Mouse (Mus musculus): ENCODE results near the gene Zbtb43. TPM values are rescaled to one million over a fixed set of nuclear protein-coding genes. Genes with fewer than 3 reads are reported as not detected.

The Zbtb43 gene
- polyA plus RNA-seq, 1 experiment = 1.6 TPM

DNA sequence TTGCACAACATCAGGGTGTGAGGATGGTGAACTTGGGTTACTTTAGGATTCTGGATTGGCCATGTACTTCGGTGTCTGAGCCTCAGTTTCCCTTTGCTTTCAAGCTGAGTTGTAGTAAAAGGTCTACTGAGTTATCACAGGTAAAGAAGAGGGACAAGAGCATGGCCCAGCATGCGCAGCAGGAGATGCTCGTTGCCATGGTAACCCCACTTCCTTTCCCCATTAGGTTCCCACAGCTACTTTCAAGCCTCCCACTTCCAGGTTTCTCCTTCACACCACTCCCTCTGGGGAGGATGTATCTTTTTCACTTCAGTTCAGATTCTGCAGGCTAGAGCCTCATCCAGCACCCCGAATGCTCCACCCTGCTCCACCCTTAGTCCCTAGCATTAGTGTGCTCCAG lies 27.5 kb downstream of the Zbtb43 start:
- no peak for TF ChIP-seq GATA1 (IDR thresholded peaks at IDR 0.05; ENCODE audit: low read length)

DNA sequence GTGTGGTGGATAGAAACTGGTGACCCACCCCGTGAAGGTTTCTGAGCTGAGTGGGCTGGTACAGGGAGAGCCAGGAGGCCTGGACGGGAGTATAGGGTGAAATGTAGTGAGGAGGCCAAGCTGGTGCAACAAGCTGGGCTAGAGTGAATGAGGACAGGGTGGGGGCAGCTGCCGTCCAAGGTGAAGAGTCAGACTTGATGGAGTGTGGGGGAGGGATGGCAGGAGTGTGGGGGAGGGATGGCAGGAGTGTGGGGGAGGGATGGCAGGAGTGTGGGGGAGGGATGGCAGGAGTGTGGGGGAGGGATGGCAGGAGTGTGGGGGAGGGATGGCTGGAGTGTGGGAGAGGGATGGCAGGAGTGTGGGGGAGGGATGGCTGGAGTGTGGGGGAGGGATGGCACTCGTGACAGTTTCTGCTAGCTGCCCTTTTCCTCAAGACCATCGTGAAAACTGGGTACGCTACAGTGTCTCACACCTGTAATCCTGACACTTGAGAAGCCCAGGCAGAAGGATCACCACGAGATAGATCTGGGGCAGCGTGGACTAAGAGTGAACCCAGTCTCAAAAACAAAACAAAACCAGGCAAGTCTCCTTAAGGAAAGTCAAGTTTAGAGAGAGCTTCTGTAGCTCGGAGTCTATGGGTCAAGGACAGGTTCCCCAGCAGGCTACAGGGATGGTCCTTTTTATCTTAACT lies 28.2 kb downstream of the Zbtb43 start:
- no peak for TF ChIP-seq GATA1 (IDR thresholded peaks at IDR 0.05; ENCODE audit: low read length)

DNA sequence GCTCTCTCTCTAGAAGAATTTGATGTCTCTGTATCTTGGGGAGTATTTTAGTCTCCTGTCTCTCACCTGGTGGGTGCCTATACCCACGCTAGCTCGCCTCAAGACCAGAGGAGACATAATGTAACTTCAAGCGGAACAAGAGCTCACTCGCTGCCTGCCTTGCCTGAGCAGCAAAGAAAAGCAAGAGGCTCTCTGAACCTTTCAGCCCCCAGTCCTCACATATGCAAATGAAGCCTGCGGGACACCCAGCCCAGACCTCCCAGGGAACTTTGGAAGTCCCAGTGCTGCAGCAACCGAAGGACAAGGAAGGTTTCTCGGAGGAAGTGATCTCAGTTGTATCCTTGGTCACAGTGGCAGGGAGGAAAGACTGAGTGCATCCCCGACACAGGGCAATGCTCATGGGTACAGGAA lies 28.9 kb downstream of the Zbtb43 start:
- TF ChIP-seq GATA1 (IDR thresholded peaks at IDR 0.05; ENCODE audit: low read length) = no peak

DNA sequence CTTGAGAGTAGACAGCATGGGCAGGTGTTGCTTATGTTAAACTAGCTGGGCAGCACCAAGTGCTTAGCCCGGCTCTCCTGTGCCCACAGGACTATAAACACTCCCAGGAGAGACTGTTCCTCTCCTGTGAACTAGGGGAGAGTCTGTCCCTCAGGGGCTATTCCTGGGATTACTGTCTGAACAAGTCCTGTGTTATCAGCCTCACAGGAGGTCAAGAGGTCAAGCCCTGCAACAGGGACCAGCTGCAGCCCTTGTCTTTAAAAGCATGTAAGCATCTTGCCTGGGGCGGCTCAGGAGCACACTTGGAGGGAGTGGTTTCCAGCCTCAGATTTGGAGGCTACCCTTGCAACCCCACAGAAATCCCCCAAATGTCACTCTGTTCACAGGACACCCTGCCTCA lies 30.0 kb downstream of the Zbtb43 start:
- no peak for TF ChIP-seq GATA1 (IDR thresholded peaks at IDR 0.05; ENCODE audit: low read length)

DNA sequence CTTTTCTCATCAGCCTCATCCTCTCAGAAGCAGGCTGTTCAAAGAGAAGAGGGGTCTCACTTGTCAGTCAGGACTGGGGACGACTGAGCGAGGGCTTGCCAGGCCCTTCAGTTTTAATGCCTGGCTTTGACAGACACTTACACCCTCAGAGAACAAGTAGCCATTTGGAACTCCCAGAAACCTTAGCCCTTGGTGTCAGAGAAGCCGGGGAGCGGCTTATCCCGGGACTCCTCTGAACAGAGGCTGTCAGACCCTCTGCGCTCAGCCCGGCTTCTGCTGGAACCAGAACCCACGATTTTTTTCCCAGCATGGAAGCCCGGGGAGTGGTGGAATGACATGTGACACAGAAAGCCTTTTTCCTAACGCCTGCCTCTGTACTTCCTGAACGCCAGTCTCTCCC lies 31.2 kb downstream of the Zbtb43 start:
- no peak for TF ChIP-seq GATA1 (IDR thresholded peaks at IDR 0.05; ENCODE audit: low read length)

DNA sequence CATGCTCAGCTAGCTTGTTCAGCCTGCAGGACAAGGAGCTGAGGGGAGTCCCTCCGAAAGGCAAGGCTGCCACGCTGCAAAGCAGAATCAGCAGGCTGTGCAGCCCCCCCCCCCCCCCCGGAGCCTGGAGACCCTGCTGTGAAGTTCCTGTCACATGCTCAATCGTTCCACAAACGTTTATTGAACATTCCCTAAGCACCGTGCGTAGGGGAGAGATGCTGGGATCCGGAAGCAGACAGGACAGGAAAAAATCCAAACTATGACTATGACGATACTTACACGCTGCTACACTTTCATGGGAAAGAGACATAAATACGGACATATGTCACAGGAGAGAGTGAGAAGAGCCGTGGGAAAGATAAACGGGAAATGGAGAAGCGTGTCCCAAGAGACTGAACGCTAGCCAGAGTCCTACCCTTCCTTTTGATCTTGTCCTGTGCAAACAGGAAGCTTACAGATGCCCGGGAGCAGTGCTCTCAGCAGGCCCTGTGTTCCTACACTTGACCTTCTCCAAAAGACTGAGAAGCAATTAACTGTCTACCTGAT lies 32.3 kb downstream of the Zbtb43 start:
- no peak for TF ChIP-seq GATA1 (IDR thresholded peaks at IDR 0.05; ENCODE audit: low read length)

DNA sequence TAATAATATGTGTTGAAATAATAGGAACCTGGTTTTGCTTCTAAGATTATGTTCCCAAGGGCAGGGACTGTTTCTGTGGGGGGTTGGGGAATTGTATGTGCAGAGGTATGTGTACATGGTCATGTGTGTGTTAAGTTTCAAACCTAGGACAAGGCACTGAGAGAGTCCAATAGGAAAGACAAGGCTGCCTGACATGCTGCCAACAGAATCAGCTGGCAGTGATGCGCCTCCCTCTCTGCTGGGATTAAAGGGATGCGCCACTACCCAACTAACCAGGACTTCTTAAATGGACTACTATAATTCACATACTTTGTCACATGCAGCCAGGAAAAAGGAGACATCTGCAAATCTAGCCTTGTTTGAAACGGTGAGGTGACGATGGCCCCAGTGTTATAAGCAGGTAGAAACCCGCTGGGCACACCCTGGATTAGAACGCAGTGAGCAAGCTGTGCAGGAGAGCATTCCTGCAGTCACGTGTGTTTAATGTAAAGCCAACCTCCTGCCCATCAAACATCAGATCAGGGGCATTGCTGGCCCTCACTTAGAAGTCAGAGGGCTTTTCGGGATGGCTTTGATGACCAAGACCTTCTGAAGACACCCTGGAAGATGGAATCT lies 33.2 kb downstream of the Zbtb43 start:
- no peak for TF ChIP-seq GATA1 (IDR thresholded peaks at IDR 0.05; ENCODE audit: low read length)

DNA sequence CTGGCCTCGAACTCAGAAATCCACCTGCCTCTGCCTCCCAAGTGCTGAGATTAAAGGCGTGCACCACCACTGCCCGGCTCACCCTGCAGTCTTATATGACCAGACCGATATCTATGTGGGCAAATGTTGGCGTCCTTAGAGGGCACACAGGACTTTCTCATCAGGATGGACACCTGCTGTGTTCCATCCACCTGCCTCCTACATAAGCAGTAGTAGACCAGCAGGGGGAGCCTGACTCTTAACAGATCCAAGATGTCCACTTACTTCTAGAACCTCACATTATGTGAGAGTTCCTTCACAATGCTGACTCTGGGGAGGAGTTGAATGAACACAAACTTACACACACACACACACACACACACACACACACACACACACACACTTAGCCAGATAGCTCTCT lies 35.5 kb downstream of the Zbtb43 start:
- no peak for TF ChIP-seq GATA1 (IDR thresholded peaks at IDR 0.05; ENCODE audit: low read length)

DNA sequence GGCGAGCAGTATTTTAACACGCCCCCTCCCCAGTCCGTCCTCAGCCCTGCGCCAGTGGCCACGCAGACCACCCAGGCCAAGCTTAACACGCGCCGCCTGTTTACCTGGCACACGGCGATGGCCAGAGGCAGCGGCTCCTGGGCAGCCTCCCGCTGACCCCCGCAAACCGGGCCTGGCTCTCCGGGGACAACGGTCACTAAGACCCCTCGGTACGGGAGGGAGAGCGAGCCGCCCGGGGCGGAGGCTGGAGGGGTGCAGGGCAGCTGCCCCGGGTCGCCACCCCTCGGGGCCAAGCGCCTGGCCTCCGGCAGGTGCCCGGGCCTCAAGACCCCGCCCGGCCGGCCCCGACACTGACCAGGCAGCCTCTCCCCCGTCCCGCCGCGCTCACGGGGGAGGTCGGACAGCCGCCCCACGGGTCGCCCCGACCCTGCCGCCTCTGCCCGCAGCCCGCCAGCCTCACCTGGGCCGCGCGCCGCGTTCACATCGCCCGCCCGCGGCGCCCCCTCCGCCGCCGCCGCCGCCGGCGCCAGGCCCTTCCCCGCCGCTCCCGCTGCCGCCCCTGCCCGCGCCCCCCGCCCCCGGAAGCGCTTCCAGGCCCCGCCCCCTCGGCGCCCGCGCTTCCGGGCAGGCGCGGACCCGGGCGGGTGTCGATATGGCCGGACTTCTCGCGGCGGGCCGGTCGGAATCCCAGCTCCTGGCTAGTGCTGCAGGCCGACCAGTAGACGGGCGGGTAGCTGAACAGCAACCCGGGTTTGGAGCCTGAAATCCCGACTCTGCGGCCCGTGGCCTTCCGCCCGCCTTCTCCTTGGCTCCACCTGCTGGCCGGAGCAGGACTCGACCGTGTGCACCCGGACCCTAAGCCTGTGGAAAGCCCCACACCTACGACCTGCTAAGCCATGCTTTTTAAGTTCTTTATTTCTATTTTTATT lies 37.3 kb downstream of the Zbtb43 start, which contains the start of gene Zbtb34:
Zbtb34 (minus strand) TSS at position 554 of the 929 bp plus-strand sequence.
- no peak for TF ChIP-seq GATA1 (IDR thresholded peaks at IDR 0.05; ENCODE audit: low read length)

DNA sequence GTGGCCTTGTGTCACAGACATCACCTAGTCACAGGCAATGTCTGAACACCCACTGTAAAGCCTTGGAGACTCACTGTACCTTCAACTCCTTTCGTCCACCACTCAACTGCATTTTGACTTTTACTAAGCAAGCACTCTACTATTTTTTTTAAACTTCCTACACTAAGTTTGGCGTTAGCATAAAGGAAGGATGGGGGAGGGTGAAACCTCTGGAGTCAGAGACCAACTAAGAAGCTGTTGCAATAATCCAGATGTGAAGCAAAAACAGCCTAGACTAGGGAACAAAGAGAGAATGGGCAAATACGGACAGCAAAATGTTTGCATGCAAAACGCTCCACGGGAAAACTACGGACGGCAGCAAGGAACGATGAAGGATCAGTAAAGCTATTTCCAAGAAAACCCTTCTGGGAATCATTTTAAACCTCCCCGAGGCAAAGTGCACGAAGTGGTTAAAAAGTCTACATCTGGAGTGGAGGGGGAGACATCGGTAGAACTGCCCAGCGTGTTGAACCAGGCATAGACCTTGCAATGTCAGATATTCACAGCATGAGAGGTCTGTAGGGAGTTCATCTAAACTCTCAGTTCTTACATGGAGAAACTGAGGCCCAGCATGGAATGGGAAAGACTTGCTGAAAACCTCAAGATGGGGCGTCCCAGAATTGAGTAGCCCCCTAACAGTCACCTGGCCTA lies 38.1 kb downstream of the Zbtb43 start:
- no peak for TF ChIP-seq GATA1 (IDR thresholded peaks at IDR 0.05; ENCODE audit: low read length)

DNA sequence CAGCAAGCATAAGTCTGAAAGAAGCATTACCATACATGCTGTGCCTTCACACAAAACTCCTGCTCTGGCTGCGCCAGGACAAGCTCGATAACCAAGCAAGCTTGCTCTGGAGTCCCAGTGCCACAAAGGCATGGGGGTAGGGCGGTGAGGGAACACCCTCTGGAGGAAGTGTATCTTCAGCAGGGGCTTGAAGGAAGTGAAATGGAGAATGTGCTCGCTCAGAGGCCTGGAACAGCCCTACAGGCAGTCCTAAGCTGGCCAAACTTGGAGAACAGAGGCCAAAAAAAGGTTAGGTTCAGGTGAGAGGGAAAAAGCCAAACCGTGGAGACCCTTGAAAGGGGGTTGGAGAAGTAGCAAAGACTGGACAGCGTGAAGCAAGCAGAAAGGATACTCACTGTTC lies 39.0 kb downstream of the Zbtb43 start:
- TF ChIP-seq GATA1 (IDR thresholded peaks at IDR 0.05; ENCODE audit: low read length) = no peak

DNA sequence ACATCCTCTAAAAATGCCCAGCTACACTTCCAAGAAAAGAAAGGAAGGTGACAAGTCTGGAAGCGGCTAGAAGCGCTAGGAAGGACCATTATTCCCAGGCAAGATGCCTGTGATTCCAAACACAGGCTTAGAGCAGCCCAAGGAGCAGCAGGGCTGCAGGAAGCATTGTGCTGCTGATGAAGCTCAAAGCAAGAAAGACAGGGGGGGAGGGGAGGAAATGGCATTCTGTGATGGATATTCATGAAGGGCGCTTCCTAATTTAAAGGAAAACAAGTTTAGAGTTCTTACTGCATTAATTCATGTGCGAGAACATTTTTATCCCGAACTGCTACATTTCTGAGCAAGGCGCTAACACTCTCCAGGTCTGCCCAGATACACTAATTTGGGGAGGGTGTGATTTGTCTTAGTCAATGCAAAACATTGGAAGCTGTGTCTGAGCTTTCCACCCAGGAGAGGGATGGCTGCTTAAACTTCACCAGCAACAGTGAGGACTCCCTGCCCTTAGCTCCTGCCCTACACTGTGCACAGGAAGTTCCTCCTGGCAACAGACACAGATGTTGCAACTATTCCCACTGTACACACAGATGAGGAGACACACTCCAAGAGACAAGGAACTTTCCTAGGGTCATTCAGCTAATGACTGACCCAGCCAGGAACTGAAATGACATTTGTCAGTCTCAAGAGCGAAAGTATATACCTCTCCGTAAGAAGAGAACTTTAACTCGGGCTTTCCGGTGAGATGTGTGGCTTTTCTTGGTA lies 41.5 kb downstream of the Zbtb43 start:
- TF ChIP-seq GATA1 (IDR thresholded peaks at IDR 0.05; ENCODE audit: low read length) = no peak

DNA sequence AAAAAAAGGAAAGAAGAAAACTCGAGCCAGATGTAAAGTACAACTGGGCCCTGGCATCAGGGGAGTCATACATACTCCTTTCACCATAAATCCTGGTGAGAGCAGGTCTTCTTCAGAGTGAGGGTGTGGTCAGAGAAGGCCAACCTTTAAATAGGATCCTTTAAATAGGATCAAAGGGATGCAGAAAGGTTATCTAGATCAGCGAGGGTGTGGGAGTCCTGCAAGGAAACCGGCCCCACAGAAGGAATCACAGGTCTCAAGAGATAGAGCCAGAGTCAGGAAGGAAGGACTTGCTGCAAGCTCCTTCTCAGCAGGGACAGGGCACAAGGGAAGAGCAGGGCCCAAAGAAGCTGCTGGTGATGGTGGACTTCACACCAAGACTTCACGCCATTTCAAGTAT lies 50.9 kb downstream of the Zbtb43 start:
- TF ChIP-seq GATA1 (IDR thresholded peaks at IDR 0.05; ENCODE audit: low read length) = no peak

DNA sequence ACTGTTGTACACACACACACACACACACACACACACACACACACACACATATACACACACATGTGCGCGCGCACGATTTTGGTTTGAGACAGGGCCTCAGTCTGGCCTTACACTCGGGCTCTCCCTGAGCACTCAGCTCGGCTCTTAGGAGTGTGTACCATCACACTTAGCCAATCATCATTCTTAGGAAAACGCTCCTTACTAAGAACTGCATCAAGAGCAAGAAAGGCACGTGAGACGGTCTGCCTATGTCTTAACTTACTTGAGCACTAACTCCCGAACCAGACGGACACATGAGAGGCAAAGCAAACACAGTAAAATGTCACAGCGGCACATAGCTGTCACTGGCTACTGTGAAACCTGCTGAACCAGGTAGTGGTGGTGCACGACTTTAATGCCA lies 54.3 kb downstream of the Zbtb43 start:
- no peak for TF ChIP-seq GATA1 (IDR thresholded peaks at IDR 0.05; ENCODE audit: low read length)

DNA sequence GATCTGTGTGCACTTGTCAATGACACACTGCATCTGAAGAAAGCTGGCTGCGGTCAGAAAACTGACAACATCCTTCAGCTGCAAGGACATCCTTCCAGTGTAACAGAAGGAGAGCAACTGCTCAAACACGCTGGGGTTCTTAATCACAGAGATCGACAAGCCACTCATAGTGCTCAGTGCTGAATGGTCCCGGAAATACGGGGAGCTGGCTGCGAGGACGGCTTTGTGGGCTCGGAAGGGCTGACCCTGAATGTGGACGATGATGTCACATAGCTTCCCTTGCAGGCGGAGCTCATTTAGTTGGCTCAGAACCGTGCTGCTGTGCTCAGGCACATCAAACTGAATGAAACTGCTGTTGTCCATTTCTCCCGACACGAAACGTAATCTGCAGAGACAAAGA lies 56.2 kb downstream of the Zbtb43 start:
- no peak for TF ChIP-seq GATA1 (IDR thresholded peaks at IDR 0.05; ENCODE audit: low read length)
